Mouse (Mus musculus): ENCODE measurements around the gene Dvl1.
A peak's percentile ranks its signal among the peaks of the same experiment; 100 is the strongest.

Dvl1 gene

GRCm38 (mm10) chr4:155840076-155841002 is 6.9 kb upstream of the Dvl1 start:
- DNase-seq = no peak

GRCm38 (mm10) chr4:155841003-155841454 is 6.2 kb upstream of the Dvl1 start:
- peak; percentile 71 for DNase-seq

- no peak for DNase-seq
Observed at GRCm38 (mm10) chr4:155841651-155842270, 5.4 kb upstream of the Dvl1 start.

- DNase-seq = no peak
Observed at GRCm38 (mm10) chr4:155843231-155843630, 4.0 kb upstream of the Dvl1 start.

GRCm38 (mm10) chr4:155847591-155848352 is 570 bp downstream of the Dvl1 start:
- peak; percentile 64 for DNase-seq

GRCm38 (mm10) chr4:155848434-155849095 is 1.4 kb downstream of the Dvl1 start:
- no peak for DNase-seq

- DNase-seq = no peak
Observed at GRCm38 (mm10) chr4:155849391-155849790, 2.2 kb downstream of the Dvl1 start.

- DNase-seq = no peak
Observed at GRCm38 (mm10) chr4:155849792-155850451, 2.7 kb downstream of the Dvl1 start.

- DNase-seq = no peak
Observed at GRCm38 (mm10) chr4:155851368-155851767, 4.2 kb downstream of the Dvl1 start.

GRCm38 (mm10) chr4:155851951-155852411 is 4.8 kb downstream of the Dvl1 start:
- DNase-seq = no peak

- DNase-seq = no peak
Observed at GRCm38 (mm10) chr4:155853421-155853820, 6.2 kb downstream of the Dvl1 start.

- DNase-seq = no peak
Observed at GRCm38 (mm10) chr4:155854991-155855390, 7.8 kb downstream of the Dvl1 start.

GRCm38 (mm10) chr4:155856071-155856470 is 8.9 kb downstream of the Dvl1 start:
- no peak for DNase-seq

GRCm38 (mm10) chr4:155856881-155857280 is 9.7 kb downstream of the Dvl1 start:
- no peak for DNase-seq

GRCm38 (mm10) chr4:155859318-155859717 is 12.1 kb downstream of the Dvl1 start:
- peak; percentile 49 for DNase-seq

- no peak for DNase-seq
Observed at GRCm38 (mm10) chr4:155861787-155862186, 14.6 kb downstream of the Dvl1 start.

- DNase-seq = no peak
Observed at GRCm38 (mm10) chr4:155863001-155863400, 15.8 kb downstream of the Dvl1 start, which contains the start of gene Tas1r3. Gene Tas1r3 (minus strand): TSS chr4:155863362.

- DNase-seq = no peak
Observed at GRCm38 (mm10) chr4:155868614-155869298, 21.6 kb downstream of the Dvl1 start.

GRCm38 (mm10) chr4:155869317-155870033 is 22.3 kb downstream of the Dvl1 start, which contains the start of the genes Cptp and Ints11:
Gene Cptp (minus strand): TSS chr4:155869440.
Gene Ints11 (plus strand): TSS chr4:155869546.
- DNase-seq = peak; percentile 97

- DNase-seq = no peak
Observed at GRCm38 (mm10) chr4:155871404-155871803, 24.2 kb downstream of the Dvl1 start.
